Mouse (Mus musculus) thymus, postnatal 36 days (tissue): ENCODE measurements around the gene Tmem63b.
A peak's percentile ranks its signal among the peaks of the same experiment; 100 is the strongest.

ENCODE experiments used
- DNase-seq, 2 experiments: peaks; one replicate each; pipeline ENCODE4 v3.0.0; 2022; ENCODE audit warnings: mixed read lengths in 2 of 2

Tmem63b gene

DNA sequence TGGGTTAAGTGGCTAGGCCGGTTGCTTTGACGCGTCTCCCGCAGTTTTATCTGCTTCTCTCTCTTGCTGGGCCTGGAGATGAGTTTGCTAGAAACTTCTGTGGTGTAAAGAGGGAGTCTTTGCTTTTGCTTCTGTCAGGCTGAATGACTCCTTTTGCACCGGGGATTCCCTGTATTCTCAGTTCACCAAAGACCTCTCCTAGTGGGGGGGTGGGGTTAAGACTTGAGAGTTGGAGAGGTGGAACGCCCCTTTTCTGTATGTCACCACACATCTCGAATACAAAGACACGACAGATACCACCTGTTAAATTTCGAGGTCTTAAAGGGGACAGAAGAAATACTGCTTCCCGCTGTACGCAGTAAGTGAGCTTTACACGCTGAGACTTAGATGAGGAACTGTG lies at the start of gene Tmem63b:
Gene Tmem63b (minus strand): TSS at position 190 of the 400 bp plus-strand sequence.
- no peak for DNase-seq

DNA sequence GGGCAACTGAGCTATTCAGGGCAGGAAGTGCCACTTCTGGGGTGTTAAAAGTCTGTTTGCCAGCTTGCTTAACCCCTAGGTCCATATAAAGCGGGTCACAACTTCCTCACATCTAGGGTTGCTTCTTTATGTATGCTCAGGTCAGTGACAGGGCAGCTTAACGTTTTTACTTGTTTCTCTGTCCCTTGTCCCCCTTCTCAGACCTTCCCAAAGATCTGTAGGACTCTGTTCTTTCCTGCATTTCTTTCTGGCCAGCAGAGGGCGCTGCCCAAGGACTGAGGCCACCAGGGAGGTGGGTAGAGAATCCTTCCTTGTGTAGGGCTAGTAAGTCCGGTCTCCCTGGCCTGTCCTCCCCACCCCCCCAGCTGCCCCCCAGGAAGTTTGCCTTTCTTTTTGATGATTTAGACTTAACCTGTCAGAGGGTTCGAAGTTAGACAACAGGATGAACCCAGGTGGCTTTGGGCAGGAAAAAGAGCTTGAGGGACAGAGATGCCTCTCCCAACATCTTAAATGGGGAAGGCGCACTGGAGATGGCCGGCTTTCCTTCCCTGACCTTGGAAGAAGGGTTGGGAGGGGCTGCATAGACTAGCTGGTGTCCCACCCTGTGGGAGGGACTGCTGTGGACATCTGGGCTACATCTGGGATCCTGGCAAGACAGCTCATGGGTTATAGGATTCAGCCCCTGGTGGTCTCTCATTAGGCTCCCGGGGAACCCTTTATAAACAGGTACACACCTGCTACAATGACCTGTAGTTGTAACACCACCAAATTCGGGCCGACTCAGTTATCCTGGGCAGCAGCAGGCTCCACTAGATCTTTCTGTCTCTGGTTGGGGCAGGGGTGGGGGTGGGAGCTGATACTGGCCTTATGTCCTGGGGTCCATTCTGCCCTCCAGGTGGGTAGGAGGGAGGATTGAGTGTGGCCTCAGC lies 48.9 kb upstream of the Tmem63b start:
- peak; percentile 74 to 78 for DNase-seq

DNA sequence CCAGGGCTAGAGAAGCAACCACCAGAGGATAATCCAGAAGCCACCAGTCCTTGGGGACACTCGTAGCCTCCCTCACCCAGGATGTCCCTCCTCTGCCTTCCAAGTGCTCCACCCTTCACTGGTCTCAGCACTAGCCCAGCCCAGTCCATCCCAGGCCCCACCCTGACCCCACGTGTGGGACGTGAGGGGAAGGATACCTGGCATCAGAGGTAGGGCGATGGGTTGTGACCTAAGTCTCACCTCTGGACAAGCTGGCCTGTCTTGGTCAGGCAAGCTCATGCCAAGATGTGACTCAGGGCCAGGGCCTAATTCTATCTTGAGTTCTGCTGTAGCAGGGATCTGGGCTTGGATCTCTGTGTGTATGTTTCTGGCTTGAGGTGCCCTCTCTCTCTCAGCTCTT lies 48.2 kb upstream of the Tmem63b start:
- no peak for DNase-seq

- DNase-seq: no peak
These were observed 47.6 kb upstream of the Tmem63b start for GRCm38 (mm10) chr17:45734333-45734732.

GRCm38 (mm10) chr17:45733735-45734301 lies 47.1 kb upstream of the Tmem63b start, which contains the start of gene 1600014C23Rik:
TSS of gene 1600014C23Rik (minus strand) at chr17:45733844.
- DNase-seq: no peak

- no peak for DNase-seq
These were observed 46.5 kb upstream of the Tmem63b start for GRCm38 (mm10) chr17:45733038-45733734.

DNA sequence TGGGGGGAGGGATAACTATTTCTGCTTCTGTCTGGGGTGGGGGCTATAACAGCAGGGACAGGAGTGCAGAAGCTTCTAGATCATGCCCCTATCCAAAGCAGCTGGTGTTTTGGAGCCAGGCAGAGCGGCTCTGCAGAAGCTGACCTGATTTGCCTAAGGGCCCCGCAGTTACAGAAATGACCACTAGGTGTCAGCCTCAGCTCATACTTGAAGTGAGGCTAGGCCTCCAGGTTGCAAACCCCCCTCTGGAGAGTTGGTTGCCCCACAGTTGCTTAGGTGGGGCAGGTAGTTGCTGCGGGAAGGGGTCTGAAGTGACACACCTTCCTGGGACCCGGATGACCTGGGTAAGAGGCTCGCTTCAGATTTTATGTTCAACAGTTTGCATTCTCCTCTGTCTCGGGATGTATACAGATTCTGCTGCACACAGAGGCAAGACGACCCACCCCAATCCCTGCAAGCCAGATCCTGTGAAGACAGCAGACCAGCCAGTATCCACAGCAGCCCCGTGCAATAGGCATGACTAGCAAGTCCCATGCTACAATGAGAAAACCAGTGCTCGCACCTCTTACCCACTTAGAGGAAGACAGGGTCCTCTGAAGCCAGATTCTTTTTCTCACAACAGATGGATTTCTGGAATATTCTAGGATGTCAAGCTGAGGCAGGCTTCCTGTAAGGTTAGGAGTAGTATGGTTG lies 44.6 kb upstream of the Tmem63b start:
- peak; percentile 80 to 83 for DNase-seq

DNA sequence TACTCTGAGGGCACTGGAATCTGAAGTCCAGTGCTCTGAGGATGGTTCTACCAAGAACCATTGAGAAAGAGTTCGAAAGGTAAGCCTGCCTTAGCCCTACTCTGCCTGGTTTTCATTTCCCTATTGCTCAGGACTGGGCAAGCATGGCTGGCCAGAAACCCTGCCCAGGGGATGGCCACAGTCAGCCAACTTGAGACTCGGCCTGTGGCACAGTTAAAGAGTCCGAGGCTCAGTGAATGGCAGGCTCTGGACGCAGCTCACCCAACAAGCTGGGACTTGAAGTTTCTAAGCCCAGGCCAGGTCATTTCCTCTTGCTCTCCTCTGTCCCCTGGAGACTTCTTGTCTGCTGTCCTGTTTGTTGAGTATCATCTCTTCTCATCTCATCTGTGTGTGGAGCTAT lies 44.0 kb upstream of the Tmem63b start:
- DNase-seq: no peak

- DNase-seq: no peak
These were observed 42.7 kb upstream of the Tmem63b start for GRCm38 (mm10) chr17:45729387-45729786.

- no peak for DNase-seq
These were observed 41.4 kb upstream of the Tmem63b start for GRCm38 (mm10) chr17:45727983-45728723.

DNA sequence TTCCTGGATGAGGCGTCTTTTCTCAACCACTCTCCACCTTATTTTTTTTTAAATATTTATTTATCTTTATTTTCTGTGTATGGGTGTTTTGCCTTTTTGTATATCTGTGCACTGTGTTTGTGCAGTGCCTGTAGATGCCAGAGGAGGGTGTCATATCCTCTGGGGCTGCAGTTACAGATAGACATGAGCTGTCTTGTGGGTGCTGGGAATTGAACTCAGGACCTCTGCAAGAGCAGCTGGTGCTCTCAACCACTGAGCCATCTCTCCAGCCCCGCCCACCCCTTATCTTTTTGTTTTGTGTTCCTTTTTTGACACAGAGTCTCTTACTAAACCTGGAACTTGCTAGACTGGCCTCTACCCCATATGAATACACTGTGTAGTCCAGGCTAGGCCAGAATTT lies 40.8 kb upstream of the Tmem63b start:
- no peak for DNase-seq

- DNase-seq: no peak
These were observed 39.5 kb upstream of the Tmem63b start for GRCm38 (mm10) chr17:45726249-45726648.

- no peak for DNase-seq
These were observed 37.8 kb upstream of the Tmem63b start for GRCm38 (mm10) chr17:45724574-45724921.

DNA sequence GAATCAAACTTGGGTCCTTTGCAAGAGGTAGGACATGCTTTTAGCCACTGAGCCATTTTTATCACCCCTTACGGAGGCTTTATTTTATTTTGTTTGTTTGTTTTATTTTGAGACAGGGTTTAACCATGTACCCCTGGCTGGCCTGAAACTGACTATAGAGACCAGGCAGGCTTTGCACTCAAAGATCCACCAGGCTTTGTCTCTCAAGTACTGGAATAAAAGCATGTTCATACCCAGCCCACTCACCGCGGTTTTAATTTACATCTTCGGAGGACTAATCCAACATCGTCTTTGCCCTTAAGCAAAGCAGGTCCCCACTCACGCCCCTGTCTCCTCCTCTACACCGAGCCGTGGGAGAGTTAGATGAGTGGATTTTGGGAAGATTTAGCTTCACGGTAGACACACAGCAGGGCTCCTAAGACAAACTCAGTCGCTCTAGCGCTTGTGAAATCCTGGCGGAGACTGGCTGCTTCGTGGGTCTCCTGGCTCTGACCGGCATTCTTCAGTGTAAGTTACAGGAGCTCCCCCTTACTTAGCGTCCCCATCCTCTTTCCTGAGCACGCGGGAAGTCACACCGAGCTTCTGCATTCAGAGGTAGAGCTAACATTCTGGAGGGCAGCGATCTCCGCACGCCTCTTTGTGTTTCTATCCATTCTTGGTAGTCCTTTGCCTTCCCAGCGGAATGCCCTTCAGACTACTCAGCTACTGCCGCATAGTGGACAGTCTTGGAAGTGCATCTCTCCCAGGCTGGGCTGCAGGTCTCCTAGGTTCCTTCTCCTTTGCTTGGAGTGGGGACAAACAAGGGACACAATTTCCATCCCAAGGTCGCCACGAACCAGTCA lies 37.2 kb upstream of the Tmem63b start:
- peak; percentile 61 to 73 for DNase-seq

- DNase-seq: peak; percentile 75
These were observed 31.6 kb upstream of the Tmem63b start for GRCm38 (mm10) chr17:45718323-45718722.

DNA sequence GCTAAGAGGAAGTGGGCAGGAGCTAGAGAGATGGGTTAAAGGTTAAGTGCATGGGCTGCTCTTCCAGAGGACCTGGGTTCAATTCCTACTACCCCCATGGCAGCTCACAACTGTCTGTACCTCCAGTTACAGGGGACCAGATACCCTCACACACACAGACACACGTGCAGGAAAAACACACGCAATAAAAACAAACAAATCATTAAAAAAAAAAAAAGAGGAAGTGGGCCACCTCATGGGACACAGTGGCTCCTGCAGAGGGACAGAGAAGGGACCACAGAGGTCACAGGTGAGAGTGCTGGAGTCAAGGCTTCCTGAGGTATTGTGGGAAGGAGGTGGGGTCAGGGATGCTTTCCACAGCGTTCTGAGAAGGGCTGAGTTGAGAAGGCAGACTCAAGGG lies 24.8 kb upstream of the Tmem63b start:
- no peak for DNase-seq

DNA sequence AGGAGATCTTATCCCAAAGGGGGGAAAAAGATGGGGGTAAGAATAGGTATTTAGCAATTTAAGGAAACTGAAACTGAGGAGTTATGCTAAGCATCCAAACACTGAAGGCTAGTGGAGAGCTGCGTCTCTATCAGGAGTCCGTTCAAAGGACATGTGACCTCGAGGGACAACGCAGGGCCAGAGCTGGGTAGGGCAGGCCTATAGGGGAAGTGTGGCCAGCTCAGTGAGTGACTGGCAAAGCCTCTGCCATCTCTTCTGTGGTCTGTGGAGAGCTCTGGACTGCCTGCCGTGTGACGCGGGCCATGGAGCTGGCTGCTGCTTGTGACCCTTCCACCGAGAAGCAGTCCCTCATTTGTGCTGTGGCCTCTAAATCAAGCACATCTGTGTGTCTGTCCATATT lies 23.7 kb upstream of the Tmem63b start:
- DNase-seq: no peak

- no peak for DNase-seq
These were observed 23.1 kb upstream of the Tmem63b start for GRCm38 (mm10) chr17:45709829-45710228.

GRCm38 (mm10) chr17:45708179-45708578 lies 21.5 kb upstream of the Tmem63b start:
- no peak for DNase-seq

DNA sequence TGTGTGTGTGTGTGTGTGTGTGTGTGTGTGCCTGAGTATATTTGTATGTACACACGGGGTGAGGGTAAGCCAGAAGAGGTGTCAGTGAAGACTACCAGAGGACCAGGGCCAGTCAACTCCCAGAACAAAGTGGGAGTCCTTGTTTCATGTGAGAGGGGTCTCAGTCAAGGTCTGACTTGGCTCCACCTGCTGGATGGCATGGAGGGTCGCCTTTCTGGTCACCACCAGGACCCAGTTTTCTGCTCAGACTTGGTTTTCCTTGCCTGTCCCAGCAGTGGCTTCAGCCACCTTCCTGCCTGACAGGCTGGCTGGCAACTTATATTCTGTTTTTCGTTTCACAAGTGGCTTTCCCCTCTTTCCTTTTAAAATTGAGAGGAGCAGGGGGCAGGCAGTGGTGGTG lies 20.7 kb upstream of the Tmem63b start:
- no peak for DNase-seq

DNA sequence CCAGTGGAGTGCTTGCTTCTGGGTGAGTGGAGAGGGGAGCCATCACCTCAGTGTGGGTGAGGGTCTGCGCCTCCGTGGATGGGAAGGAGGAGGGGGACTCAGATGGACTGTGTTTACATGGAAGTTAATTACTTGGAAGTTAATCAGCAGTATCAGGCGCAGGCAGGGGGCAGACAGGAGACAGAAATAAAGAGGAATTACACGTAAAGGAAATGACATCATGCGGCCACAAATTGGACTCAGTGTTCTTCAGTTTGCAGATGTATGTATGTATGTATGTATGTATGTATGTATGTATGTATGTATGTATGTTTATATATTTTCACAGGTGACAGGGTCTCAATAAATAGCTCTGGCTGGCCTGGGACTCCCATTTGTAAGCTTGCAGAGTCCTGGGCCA lies 20.1 kb upstream of the Tmem63b start:
- DNase-seq: no peak
